Mouse (Mus musculus) kidney, adult 11 months (tissue): Measurements from ENCODE around the gene Sardh.

Experiments used
- DNase-seq: peaks from one replicate; pipeline ENCODE4 v3.0.0; 2022

Gene Sardh

DNA sequence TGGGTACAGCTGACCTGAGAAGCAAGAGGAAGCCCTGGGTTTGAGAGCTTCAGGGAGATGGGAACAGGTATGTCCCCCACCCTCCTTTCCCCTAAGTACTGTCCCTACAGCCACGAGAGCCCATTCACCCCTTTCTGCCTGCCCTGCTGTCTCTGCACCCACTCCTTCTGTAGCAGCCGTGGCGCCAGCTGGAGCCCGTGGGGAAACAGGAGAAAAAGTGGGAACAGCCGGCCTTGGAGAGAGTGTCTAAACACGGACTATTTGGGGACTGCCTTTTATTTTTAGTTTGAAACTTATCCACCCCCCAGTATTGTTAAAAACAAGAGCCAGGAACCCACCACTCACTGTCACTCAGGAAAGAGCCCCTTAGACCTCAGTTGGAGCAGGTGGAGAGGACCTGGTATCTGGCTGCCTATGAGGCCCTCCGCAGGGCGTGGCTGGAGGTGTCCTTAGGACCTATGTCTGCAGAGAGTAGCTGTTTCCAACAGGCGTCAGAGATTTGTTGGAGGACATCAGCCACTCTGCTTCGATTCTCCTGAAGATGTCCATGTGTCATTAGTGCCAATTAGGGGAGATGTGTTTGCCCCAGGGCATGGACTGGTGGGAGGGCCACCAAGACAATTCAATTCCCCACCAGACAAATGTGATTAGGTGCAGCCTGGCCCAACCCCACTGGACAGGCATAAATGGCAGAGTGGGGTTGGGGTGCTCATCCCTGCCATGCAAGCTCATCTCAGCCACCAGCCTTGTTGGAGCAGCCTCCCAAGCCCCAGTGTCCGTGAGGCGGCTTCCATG is 83.1 kb downstream of the Sardh start, which contains the start of gene Dbh:
Gene Dbh, plus strand, starts transcription at position 438 of the 795 bp plus-strand sequence.
- DNase-seq, result no peak

DNA sequence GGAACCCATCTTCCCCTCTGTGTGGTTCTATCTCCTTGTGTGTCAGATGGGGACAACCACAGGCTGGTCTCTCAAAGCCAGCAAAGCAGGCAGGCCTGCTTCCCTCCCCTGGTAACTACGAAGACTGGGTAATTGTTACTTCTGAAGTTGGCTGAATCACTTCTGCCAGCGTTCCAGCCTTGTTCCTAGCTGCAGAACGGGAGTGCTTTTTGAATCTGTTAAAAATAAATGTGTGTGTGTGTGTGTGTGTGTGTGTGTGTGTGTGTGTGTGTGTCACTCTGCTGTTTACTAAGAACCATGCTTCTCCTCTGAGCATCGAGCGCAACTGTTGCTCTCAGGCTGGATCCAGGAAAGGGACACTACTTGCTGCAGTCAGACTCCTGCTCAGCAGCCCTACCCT is 84.3 kb downstream of the Sardh start:
- no peak for DNase-seq

DNA sequence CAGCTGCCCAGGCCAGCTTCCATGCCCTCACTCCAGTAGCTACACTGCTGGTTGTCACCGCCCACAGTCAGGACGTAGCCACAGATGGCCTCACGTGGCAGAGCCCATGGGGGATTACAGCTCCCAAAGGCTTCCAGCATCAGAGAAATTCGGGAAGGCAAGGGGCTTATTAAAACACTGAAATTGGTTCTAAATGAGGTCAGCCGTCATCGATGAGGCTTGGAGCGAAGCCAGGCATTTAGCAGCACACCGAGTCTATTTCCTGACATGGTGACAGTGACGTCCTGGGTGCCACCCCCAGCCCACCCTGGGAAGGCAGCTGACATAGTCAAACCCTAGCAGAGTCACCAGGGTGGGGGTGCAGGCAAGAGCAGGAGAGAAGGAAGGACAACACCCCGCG is 85.5 kb downstream of the Sardh start:
- DNase-seq, result no peak

DNA sequence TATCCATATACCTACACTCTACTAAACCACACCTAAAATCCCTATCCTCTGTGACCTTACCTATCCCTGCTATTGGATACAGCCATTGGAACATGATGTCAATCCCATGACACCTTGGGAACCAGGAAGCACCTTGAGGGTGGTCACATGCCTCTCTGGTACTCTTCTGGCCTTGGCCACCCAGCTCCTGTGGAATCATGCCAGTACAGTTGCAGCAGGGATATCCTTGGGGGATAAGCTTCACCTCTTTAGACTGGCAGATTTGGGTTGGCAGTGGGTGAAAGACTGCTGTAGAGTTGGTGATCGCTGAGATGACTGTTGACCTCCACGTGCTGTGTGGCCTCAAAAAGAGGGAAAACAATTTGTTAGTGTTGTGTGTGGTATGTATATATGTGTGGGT is 86.6 kb downstream of the Sardh start:
- DNase-seq, result no peak

DNA sequence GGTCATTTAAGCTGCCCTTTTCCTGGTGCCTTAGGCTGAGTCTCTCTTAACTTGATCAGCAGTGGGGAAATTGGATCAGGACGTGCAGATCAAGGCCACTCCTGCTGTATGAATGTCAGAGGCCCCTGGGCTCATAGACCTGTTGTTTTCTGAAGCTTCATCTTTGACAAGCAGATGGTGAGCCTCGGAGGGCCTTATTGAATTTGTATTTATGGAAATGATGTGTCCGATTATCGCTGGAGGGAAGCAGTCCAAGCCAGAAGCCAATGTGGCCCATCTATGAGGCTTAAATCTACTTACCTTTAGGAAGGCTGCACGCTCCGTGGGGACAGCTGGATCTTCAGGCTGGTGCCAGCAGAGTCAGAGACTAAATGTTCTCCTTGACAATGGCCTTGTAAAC is 91.5 kb downstream of the Sardh start:
- DNase-seq, result no peak

DNA sequence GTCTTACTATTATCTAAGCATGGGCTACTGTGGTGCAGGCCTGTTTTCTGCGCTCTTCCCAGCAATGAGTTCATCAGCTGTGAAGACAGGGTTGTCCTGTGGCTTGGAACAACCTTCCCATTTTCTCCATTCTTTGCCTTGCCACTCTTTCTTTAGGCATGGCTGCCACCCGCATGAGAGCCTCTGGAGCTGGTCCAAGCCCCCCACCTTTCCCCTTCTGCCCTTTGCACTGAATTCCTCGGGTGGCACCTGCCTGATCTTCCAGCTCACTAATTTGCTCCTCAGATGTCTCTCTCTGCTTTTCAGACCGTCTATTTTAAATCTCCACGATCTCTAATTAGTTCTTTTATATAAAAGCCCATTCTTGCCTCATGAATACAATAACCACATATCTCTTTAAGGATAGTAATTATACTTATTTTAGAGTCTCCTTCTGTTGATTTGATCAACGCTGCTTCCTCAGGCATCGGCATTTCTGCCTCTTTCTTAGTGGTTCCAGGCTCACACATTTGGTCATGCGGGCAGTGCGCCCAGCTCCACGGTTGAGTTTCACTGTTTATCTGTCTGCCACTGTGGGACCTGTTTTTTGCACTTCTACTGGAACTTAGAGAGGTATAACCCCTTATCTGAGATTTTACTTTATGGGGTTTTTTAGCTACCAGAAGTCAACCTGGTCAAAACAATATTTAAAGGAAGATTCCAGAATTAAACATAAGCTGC is 93.5 kb downstream of the Sardh start:
- DNase-seq, result peak; percentile 66

DNA sequence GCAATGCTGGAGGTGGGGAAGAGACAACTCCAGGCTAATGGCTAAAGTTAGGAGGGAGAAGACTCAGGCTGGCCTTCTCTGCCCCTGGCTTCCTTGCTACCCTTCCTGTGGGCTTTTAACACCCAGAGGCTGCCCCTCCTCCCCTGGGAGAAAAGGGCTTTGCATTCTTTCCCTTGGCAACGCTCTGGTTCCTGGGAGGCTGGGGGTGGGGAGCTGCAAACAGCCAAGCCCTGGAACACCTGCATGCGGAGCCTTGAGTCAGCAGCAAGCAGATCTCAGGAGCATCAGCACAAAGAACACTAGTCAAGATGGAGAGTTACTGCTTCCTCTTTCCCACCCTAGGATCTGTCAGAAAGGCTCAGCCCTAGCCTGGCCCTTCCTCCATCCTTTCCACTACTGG is 98.7 kb downstream of the Sardh start:
- DNase-seq, result no peak

DNA sequence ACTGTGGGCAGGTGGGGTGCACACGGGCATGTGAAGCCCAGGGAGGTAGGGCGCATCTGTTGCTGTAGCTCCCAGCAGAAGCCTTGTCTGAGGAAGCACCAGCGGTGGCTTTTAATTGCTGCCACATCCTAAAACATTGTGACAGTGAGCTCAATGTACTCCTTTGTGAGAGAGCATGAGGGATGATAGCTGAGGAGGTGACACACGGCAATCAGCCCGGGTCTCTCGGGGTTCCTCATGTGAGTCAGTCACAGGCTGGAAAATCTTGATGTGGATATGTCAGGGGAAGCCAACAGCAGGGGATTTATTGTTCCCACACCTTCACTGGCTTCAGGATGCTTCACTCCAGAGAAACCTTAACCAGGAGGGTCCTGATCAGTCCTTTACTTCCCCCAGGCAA is 101.3 kb downstream of the Sardh start:
- no peak for DNase-seq

DNA sequence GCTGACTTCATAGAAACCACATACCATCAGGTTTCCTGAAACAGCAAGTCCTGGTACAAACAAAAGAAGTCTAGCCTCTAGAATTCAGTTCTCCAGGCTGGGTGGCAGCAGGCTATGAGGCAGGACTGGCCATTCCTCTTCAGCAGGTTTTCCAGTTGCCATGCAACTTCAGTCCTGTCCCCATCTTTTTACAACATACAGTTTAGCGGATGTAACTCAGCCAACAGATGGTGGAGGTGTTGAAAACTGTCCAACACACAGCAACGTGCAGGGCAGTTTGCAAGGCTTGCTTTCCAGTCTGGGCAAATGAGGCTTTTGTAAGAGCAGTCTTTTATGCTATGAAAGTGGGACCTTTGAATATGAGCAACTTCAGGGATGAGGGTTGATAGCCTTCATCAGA is 103.2 kb downstream of the Sardh start:
- no peak for DNase-seq

DNA sequence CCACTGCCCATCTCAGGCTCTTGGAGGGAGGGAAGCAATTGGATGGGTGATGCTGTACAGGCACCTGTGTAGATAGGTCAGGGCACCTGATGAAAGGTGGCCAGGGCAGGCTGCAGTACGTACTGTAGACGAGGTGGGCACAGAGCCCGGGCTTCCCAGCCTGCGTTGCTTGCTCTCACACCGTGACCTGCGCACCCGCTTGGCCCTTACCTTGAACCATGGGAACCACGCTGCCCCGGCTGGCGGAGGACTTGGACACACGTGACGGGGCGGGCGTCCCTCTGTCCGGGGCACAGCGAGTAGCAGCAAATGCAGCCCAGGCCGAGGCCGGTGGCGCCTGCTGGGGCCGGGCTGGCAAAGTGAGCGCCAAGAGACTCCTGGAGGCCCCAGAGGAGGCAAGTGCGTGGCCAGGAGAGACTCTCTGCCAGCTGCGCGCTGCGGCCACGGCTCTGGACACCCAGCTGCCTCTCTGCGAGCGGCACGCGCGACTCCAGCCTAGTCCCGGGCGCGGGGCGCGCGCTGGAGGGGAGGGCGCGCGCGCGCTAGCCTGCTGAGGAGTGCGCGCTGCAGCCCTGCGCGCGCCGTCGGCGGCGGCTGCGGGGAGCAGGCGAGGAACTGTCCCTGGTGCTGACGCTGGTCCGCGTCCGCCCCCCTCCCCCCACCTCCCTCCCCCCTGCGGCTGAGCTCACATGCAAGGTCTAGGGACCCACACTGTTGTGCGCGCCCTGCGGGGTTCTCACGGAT is 106.0 kb downstream of the Sardh start, which contains the start of gene Fam163b:
Gene Fam163b, minus strand, starts transcription at position 542 of the 744 bp plus-strand sequence.
- peak; percentile 35 for DNase-seq
